Mouse (Mus musculus) liver, adult 2 months (tissue): ENCODE measurements around the gene Ltbp1.

Experiments
- CTCF ChIP-seq: fragments of 200-500 bp; IDR thresholded peaks from 2 replicates; pipeline ENCODE4 v1.5.1; 2011; ENCODE audit warnings: low read depth, low read length, control low read depth
- POLR2A ChIP-seq: fragments of 200-500 bp; IDR thresholded peaks from 2 replicates; pipeline ENCODE4 v1.6.1; 2011; ENCODE audit warnings: low read length, control low read depth; ENCODE audit not compliant: insufficient read depth; ENCODE audit errors: extremely low read depth

DNA sequence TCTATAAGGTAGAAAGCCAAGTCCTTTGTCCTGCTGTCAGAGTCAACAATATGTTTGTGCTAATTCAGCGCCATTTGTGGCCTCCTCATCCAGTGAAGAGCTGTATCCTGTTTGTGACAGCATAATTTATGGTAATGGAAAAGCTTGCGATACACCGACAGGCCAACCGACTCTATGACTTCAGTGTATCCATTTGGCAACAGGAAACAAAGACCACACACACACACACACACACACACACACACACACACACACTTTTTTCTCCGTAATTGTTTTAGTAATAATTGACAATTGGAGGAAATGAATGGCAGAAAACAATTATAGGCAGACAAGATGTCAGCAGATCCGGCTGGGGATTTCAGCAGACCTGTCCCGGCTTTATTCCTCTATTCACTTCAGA lies 435.3 kb downstream of the Ltbp1 start:
- TF ChIP-seq CTCF (no peak), POLR2A (no peak)
